Mouse (Mus musculus): ENCODE measurements around the gene Ccdc38. TPM values are rescaled to one million over a fixed set of nuclear protein-coding genes. Genes with fewer than 3 reads are reported as not detected.

The Ccdc38 gene
- polyA plus RNA-seq, 1 experiment from 2014 or later: 0.34 TPM

DNA sequence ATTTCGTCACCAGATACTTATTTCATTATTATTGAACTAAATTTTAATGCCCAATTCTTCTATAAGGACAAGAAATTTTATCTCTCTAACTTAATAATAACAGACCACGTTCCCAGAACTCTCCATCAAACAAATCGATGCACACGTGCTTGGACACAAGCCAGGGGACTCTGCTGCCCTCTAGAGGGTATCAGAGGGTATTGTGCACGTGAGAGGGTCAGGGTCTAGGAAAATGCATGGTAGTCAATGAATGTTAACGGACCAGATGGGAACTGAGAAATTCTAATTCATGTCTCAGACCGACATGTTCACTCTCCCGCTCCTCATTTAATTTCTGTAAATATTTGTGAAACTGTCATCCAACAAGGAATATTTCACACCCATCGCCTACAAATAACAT, 67.6 kb downstream of the Ccdc38 start:
- Histone ChIP-seq H3K27me3 (ENCODE audit: control insufficient read depth, insufficient read depth, low read length) (no peaks in the 10 kb centered on the region), H3K36me3 (ENCODE audit: control insufficient read depth, insufficient read depth, low read length) (no peaks in the 10 kb centered on the region), H3K4me1 (ENCODE audit: control insufficient read depth, insufficient read depth, low read length) (no peaks in the 10 kb centered on the region), H3K9me3 (ENCODE audit: control insufficient read depth, low read length) (no peaks in the 10 kb centered on the region), H3K4me3 (replicated peaks; ENCODE audit: low read depth, low read length) (no peak overlapping the region), H3K27ac (replicated peaks; ENCODE audit: low read depth, low read length) (no peak overlapping the region), H3K9ac (replicated peaks; ENCODE audit: low read length) (no peak overlapping the region), H3K4me2 (ENCODE audit: low read length) (no peak overlapping the region)
- DNase-seq (peak; percentile 60), ATAC-seq (ENCODE audit: low FRiP score, low TSS enrichment) (no peak)
- 54% methylated on average over 9 of the region's 9 CpGs for WGBS

DNA sequence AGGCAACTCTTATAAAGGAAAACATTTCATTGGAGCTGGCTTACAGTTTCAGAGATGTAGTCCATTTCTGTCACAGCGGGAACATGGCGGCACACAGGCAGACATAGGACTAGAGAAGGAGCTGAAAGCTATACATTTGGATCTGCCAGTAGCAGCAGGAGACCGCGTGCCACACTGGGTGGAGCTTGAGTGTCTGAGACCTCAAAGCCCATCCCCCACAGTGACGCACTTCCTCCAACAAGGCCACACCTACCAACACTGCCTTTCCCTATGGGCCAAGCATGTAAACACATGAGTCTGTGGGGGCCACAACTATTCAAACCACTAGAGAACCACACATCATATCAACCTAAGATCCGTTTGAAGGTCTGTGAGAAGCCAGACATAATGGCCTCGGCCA, 68.8 kb downstream of the Ccdc38 start:
- 94% methylated on average over 7 of the region's 7 CpGs for WGBS

DNA sequence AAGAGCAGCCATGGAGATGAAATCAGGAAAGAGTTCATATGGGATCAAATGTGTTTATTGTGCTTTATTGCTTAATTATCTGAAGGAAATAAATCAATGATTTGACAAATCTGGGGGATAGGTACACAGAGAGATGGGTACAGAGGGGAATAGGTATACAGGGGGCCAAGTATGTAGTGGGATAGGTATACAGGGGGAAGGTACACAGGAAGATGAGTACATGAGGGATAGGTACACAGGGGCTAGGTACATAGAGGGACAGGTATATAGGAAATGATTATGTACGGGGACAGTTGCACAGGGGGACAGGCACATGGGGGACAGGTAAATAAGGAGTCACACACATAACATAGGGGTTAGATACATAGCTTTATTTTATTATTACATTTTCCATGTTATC, 70.5 kb downstream of the Ccdc38 start:
- no peak for ATAC-seq (ENCODE audit: low FRiP score, low TSS enrichment)
- DNase-seq: no peak

More for the DNA sequence above, 68.8 kb downstream of the Ccdc38 start:
- H3K27me3 ChIP-seq (ENCODE audit: control insufficient read depth, insufficient read depth, low read length): no peaks in the 10 kb centered on the region
- H3K4me1 ChIP-seq (ENCODE audit: control insufficient read depth, insufficient read depth, low read length): no peaks in the 10 kb centered on the region
- no peak overlapping the region for H3K4me2 ChIP-seq (ENCODE audit: low read length)
- H3K4me3 ChIP-seq (replicated peaks; ENCODE audit: low read depth, low read length): no peak overlapping the region
- no peak overlapping the region for H3K27ac ChIP-seq (replicated peaks; ENCODE audit: low read depth, low read length)
- H3K36me3 ChIP-seq (ENCODE audit: control insufficient read depth, insufficient read depth, low read length): no peaks in the 10 kb centered on the region
- ATAC-seq (ENCODE audit: low FRiP score, low TSS enrichment): no peak
- no peaks in the 10 kb centered on the region for H3K9me3 ChIP-seq (ENCODE audit: control insufficient read depth, low read length)
- no peak for DNase-seq
- no peak overlapping the region for H3K9ac ChIP-seq (replicated peaks; ENCODE audit: low read length)

DNA sequence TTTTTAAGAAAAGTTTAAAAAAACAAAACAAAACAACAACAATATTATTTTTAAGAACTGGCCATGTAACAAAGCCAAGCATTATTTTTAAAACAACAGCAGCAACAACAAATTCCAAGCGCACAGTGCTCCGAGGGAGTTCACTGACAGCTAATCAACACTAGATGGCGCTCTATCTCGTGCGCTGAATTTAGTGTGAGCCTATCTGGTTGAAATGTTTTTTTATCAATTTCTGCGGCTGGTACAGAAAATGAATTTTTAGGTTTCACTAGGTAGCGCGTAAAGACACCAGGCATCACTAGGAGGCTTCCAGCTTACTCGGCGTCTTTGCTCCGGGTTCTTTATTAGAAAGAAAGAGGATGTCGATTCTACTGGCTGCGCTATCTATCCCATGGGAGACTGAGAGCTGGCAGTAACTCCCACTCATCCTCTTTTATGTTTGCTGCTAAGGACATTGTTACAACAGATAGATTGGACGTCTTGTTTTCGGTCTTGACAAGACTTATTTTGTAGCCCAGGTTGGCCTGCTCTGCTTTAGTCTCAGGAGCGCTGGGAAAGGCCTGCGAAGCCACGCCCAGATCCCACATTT, 71.1 kb downstream of the Ccdc38 start:
- Histone ChIP-seq H3K4me1 (ENCODE audit: control insufficient read depth, insufficient read depth, low read length) (no peaks in the 10 kb centered on the region), H3K36me3 (ENCODE audit: control insufficient read depth, insufficient read depth, low read length) (no peaks in the 10 kb centered on the region), H3K27ac (replicated peaks; ENCODE audit: low read depth, low read length) (0 out of 2 replicates have a peak overlapping the region, but pooled peaks have one; percentile 5), H3K9me3 (ENCODE audit: control insufficient read depth, low read length) (no peaks in the 10 kb centered on the region), H3K9ac (replicated peaks; ENCODE audit: low read length) (no peak overlapping the region), H3K4me2 (ENCODE audit: low read length) (peak overlapping the region; percentile 31), H3K27me3 (ENCODE audit: control insufficient read depth, insufficient read depth, low read length) (no peaks in the 10 kb centered on the region), H3K4me3 (replicated peaks; ENCODE audit: low read depth, low read length) (no peak overlapping the region)
- 41% methylated on average over 18 of the region's 18 CpGs for WGBS
- DNase-seq (peak; percentile 90), ATAC-seq (ENCODE audit: low FRiP score, low TSS enrichment) (no peak; the same call in 1 of the 2 replicates)

More for the DNA sequence above, 70.5 kb downstream of the Ccdc38 start:
- no peak overlapping the region for H3K4me2 ChIP-seq (ENCODE audit: low read length)
- H3K4me3 ChIP-seq (replicated peaks; ENCODE audit: low read depth, low read length): no peak overlapping the region
- no peaks in the 10 kb centered on the region for H3K4me1 ChIP-seq (ENCODE audit: control insufficient read depth, insufficient read depth, low read length)
- WGBS: 95% methylated on average over 1 of the region's 1 CpGs
- H3K27me3 ChIP-seq (ENCODE audit: control insufficient read depth, insufficient read depth, low read length): no peaks in the 10 kb centered on the region
- H3K9me3 ChIP-seq (ENCODE audit: control insufficient read depth, low read length): no peaks in the 10 kb centered on the region
- H3K36me3 ChIP-seq (ENCODE audit: control insufficient read depth, insufficient read depth, low read length): no peaks in the 10 kb centered on the region
- no peak overlapping the region for H3K27ac ChIP-seq (replicated peaks; ENCODE audit: low read depth, low read length)
- H3K9ac ChIP-seq (replicated peaks; ENCODE audit: low read length): no peak overlapping the region

DNA sequence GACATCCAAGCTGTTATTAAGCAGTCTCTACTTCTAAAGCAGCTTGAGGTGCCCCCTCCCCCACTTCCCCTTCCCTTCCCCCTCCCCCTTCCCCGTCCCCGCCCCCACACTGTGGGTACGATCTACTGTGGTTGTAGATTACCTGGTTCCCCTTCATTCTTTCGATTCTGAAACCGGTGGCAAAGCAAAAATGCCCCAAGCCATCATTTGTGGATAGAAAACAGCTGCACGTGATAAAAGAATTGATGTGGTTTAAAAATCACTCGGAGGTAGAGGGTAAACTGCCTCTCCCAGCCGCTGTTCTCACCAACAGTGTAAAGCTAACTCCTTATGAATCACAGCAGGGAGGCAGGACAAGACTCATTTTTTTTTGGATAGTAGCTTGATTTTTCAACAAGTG, 74.4 kb downstream of the Ccdc38 start:
- Histone ChIP-seq H3K27ac (replicated peaks; ENCODE audit: low read depth, low read length) (no peak overlapping the region), H3K4me1 (ENCODE audit: control insufficient read depth, insufficient read depth, low read length) (no peaks in the 10 kb centered on the region), H3K4me2 (ENCODE audit: low read length) (no peak overlapping the region), H3K9ac (replicated peaks; ENCODE audit: low read length) (no peak overlapping the region), H3K4me3 (replicated peaks; ENCODE audit: low read depth, low read length) (no peak overlapping the region), H3K9me3 (ENCODE audit: control insufficient read depth, low read length) (no peaks in the 10 kb centered on the region), H3K36me3 (ENCODE audit: control insufficient read depth, insufficient read depth, low read length) (no peaks in the 10 kb centered on the region), H3K27me3 (ENCODE audit: control insufficient read depth, insufficient read depth, low read length) (no peaks in the 10 kb centered on the region)
- DNase-seq (no peak), ATAC-seq (ENCODE audit: low FRiP score, low TSS enrichment) (no peak)
- WGBS: 79% methylated on average over 8 of the region's 8 CpGs

DNA sequence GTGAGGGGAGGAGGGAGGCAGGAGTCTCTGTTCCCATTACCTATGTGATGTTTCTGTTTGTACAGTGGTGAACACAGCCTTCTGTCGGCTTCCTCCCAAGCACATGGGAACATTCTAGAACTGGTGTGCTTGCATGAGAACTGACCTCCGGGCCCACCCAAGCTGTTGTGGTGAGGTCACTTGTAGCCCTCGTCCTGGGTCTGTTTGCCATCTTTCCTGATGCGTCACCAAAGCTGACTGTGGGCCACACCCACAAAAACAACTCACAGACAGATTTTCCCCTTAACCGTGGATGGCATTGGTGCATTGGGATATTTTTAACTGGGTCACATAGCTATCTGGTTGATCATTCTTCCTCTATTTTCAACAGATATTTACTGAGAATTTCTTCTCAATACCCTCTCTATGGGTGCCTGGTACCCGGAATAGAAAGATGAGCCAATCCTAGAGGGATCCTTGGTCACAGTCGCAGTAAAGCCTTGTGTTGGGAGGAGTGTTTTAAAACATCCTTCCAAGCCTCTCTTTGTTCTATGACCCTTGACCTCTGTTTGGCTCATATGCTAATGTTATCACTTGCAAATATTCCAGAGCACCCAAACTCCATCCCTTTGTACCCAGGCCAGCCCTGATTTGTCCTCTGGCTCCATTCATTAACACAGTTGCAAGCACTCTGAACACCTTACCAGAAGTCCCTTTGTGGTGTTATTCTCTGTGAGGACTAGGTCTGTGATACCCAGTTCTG, 80.2 kb downstream of the Ccdc38 start:
- DNase-seq (no peak), ATAC-seq (ENCODE audit: low FRiP score, low TSS enrichment) (no peak)
- H3K27me3 ChIP-seq (ENCODE audit: control insufficient read depth, insufficient read depth, low read length): no peaks in the 10 kb centered on the region
- WGBS: 75% methylated on average over 7 of the region's 7 CpGs
- no peak overlapping the region for H3K27ac ChIP-seq (replicated peaks; ENCODE audit: low read depth, low read length)
- H3K4me2 ChIP-seq (ENCODE audit: low read length): no peak overlapping the region
- H3K9me3 ChIP-seq (ENCODE audit: control insufficient read depth, low read length): no peaks in the 10 kb centered on the region
- H3K4me1 ChIP-seq (ENCODE audit: control insufficient read depth, insufficient read depth, low read length): no peaks in the 10 kb centered on the region
- no peak overlapping the region for H3K9ac ChIP-seq (replicated peaks; ENCODE audit: low read length)
- H3K36me3 ChIP-seq (ENCODE audit: control insufficient read depth, insufficient read depth, low read length): no peaks in the 10 kb centered on the region
- H3K4me3 ChIP-seq (replicated peaks; ENCODE audit: low read depth, low read length): no peak overlapping the region

DNA sequence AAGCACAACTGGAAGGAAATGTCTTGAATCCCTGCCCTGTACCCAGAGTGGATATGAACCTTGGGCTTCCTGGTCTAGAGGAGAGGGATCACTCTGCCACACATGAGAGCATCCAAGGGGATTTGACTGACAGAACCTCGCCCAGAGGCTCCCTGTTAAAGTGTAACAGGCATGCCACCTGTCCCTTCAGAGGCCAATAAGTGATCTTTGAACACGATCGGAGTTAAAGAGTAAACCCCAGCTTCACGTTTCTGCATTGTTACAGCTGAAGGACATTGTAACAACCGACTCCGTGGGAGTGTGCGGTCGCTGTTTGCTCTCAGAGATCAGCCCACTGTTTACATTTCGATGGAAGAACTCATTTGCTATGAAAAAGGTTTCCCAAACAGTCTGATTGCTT, 83.3 kb downstream of the Ccdc38 start:
- Histone ChIP-seq H3K9ac (replicated peaks; ENCODE audit: low read length) (no peak overlapping the region), H3K4me2 (ENCODE audit: low read length) (no peak overlapping the region), H3K9me3 (ENCODE audit: control insufficient read depth, low read length) (no peaks in the 10 kb centered on the region), H3K4me3 (replicated peaks; ENCODE audit: low read depth, low read length) (no peak overlapping the region), H3K36me3 (ENCODE audit: control insufficient read depth, insufficient read depth, low read length) (no peaks in the 10 kb centered on the region), H3K27ac (replicated peaks; ENCODE audit: low read depth, low read length) (no peak overlapping the region), H3K27me3 (ENCODE audit: control insufficient read depth, insufficient read depth, low read length) (no peaks in the 10 kb centered on the region), H3K4me1 (ENCODE audit: control insufficient read depth, insufficient read depth, low read length) (no peaks in the 10 kb centered on the region)
- DNase-seq (no peak), ATAC-seq (ENCODE audit: low FRiP score, low TSS enrichment) (no peak)
- WGBS: 65% methylated on average over 9 of the region's 9 CpGs

DNA sequence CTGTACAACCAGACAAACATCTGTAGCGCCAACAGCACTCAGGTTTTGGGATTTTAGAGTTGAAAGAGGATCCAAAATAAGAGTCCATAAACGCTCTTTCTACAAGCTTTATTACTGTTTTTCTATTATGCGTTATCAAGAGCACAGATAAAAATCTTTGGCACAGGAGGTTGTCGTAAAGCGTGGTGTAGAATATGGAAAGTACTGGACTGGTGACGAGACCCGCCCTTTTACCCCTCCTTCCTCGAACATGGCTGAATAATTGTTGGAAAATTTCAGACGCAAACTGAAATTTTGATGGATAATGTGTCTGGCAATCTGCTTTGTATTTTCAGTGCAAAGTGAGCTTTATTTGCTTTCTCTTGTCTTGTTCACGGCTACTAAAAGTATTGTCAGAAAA, 83.7 kb downstream of the Ccdc38 start:
- Histone ChIP-seq H3K4me3 (replicated peaks; ENCODE audit: low read depth, low read length) (no peak overlapping the region), H3K36me3 (ENCODE audit: control insufficient read depth, insufficient read depth, low read length) (no peaks in the 10 kb centered on the region), H3K27ac (replicated peaks; ENCODE audit: low read depth, low read length) (no peak overlapping the region), H3K27me3 (ENCODE audit: control insufficient read depth, insufficient read depth, low read length) (no peaks in the 10 kb centered on the region), H3K4me1 (ENCODE audit: control insufficient read depth, insufficient read depth, low read length) (no peaks in the 10 kb centered on the region), H3K9me3 (ENCODE audit: control insufficient read depth, low read length) (no peaks in the 10 kb centered on the region), H3K9ac (replicated peaks; ENCODE audit: low read length) (no peak overlapping the region), H3K4me2 (ENCODE audit: low read length) (no peak overlapping the region)
- ATAC-seq (ENCODE audit: low FRiP score, low TSS enrichment) (no peak), DNase-seq (no peak)
- WGBS: 90% methylated on average over 10 of the region's 10 CpGs

DNA sequence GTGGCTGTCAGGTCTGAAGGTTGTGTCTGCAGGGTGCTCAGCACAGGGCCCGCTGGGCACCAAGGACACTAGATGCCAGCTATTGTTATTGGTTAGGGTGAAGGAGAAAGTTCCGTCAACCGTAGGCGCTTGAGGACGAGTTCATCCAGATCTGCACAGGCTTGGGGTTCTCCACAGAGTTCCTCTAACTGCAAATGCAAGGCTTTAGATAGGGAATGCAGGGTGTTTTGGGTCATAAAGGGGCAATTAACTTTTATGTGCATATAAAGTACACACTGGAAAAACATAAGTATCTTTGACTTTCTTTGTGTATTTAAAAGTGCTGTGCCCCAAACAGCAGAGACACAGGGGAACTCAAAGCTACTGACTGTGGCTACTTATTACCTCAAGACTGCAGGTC, 89.9 kb downstream of the Ccdc38 start:
- H3K4me2 ChIP-seq (ENCODE audit: low read length): no peak overlapping the region
- no peaks in the 10 kb centered on the region for H3K4me1 ChIP-seq (ENCODE audit: control insufficient read depth, insufficient read depth, low read length)
- H3K9ac ChIP-seq (replicated peaks; ENCODE audit: low read length): no peak overlapping the region
- no peak for DNase-seq
- no peak for ATAC-seq (ENCODE audit: low FRiP score, low TSS enrichment)
- H3K9me3 ChIP-seq (ENCODE audit: control insufficient read depth, low read length): no peaks in the 10 kb centered on the region
- WGBS: 96% methylated on average over 5 of the region's 5 CpGs
- no peaks in the 10 kb centered on the region for H3K36me3 ChIP-seq (ENCODE audit: control insufficient read depth, insufficient read depth, low read length)
- no peak overlapping the region for H3K4me3 ChIP-seq (replicated peaks; ENCODE audit: low read depth, low read length)
- H3K27ac ChIP-seq (replicated peaks; ENCODE audit: low read depth, low read length): no peak overlapping the region
- H3K27me3 ChIP-seq (ENCODE audit: control insufficient read depth, insufficient read depth, low read length): no peaks in the 10 kb centered on the region
